Mouse (Mus musculus): Measurements from ENCODE around the gene Tbc1d2. TPM values are rescaled to one million over a fixed set of nuclear protein-coding genes. Genes with fewer than 3 reads are reported as not detected.
"Not testable (repeated sequence)": the region's sequence is repeated elsewhere in the genome, so short reads cannot be mapped to it uniquely, and the experiment has no call there.

The Tbc1d2 gene
- total and polyA plus RNA-seq, 2 experiments: 0.55 to 0.94 TPM

GRCm38 (mm10) chr4:46600473-46601257 is 49.3 kb downstream of the Tbc1d2 start:
- Histone ChIP-seq H3K4me3 (ENCODE audit: insufficient read depth, low read depth, low read length) (peak overlapping the region; percentile 54), H3K27me3 (ENCODE audit: control insufficient read depth, insufficient read depth, low read length) (peaks cover 8% of the 10 kb centered on the region; the same call in 1 of the 2 replicates), H3K27ac (replicated peaks; ENCODE audit: insufficient read depth, low read depth, low read length) (no peak overlapping the region), H3K9ac (ENCODE audit: low read depth, low read length) (peak overlapping the region; percentile 50; the same call in 1 of the 2 replicates), H3K36me3 (ENCODE audit: control insufficient read depth, insufficient read depth, low read length) (no peaks in the 10 kb centered on the region), H3K79me2 (ENCODE audit: control insufficient read depth, insufficient read depth, low read length) (no peaks in the 10 kb centered on the region), H3K4me1 (ENCODE audit: control insufficient read depth, insufficient read depth, low read length) (peaks cover 2% of the 10 kb centered on the region; the same call in 1 of the 2 replicates)
- TF ChIP-seq POLR2A (IDR thresholded peaks at IDR 0.05; ENCODE audit: extremely low read depth, insufficient read depth, low read length): no peak
- no peak for TF ChIP-seq CTCF (IDR thresholded peaks at IDR 0.05; ENCODE audit: low read depth, low read length)
- no peak for DNase-seq (ENCODE audit: extremely low read depth, low read depth, low spot score)
- WGBS: 40% methylated on average over 20 of the region's 20 CpGs

- H3K4me1 ChIP-seq (ENCODE audit: control insufficient read depth, insufficient read depth, low read length); DNase-seq (ENCODE audit: extremely low read depth, low read depth, low spot score); H3K9ac ChIP-seq (ENCODE audit: low read depth, low read length); H3K79me2 ChIP-seq (ENCODE audit: control insufficient read depth, insufficient read depth, low read length); H3K27me3 ChIP-seq (ENCODE audit: control insufficient read depth, insufficient read depth, low read length); H3K36me3 ChIP-seq (ENCODE audit: control insufficient read depth, insufficient read depth, low read length); H3K4me3 ChIP-seq (ENCODE audit: insufficient read depth, low read depth, low read length); H3K27ac ChIP-seq (replicated peaks; ENCODE audit: insufficient read depth, low read depth, low read length): not testable (repeated sequence)
- WGBS: 72% methylated on average over 12 of the region's 12 CpGs
Measured at GRCm38 (mm10) chr4:46599609-46600008, 50.4 kb downstream of the Tbc1d2 start.

GRCm38 (mm10) chr4:46598981-46599380 is 51.0 kb downstream of the Tbc1d2 start:
- H3K27ac ChIP-seq (replicated peaks; ENCODE audit: insufficient read depth, low read depth, low read length): no peak overlapping the region
- no peak for DNase-seq (ENCODE audit: extremely low read depth, low read depth, low spot score)
- no peak overlapping the region for H3K9ac ChIP-seq (ENCODE audit: low read depth, low read length)
- H3K36me3 ChIP-seq (ENCODE audit: control insufficient read depth, insufficient read depth, low read length): no peaks in the 10 kb centered on the region
- H3K4me1 ChIP-seq (ENCODE audit: control insufficient read depth, insufficient read depth, low read length): no peaks in the 10 kb centered on the region
- no peak for TF ChIP-seq POLR2A (IDR thresholded peaks at IDR 0.05; ENCODE audit: extremely low read depth, insufficient read depth, low read length)
- no peak for TF ChIP-seq CTCF (IDR thresholded peaks at IDR 0.05; ENCODE audit: low read depth, low read length)
- no peak overlapping the region for H3K4me3 ChIP-seq (ENCODE audit: insufficient read depth, low read depth, low read length)
- WGBS: 75% methylated on average over 6 of the region's 6 CpGs
- H3K79me2 ChIP-seq (ENCODE audit: control insufficient read depth, insufficient read depth, low read length): no peaks in the 10 kb centered on the region
- H3K27me3 ChIP-seq (ENCODE audit: control insufficient read depth, insufficient read depth, low read length): peaks cover 8% of the 10 kb centered on the region; the same call in 1 of the 2 replicates

GRCm38 (mm10) chr4:46598111-46598510 is 51.9 kb downstream of the Tbc1d2 start:
- Histone ChIP-seq H3K9ac (ENCODE audit: low read depth, low read length) (no peak overlapping the region), H3K79me2 (ENCODE audit: control insufficient read depth, insufficient read depth, low read length) (no peaks in the 10 kb centered on the region), H3K36me3 (ENCODE audit: control insufficient read depth, insufficient read depth, low read length) (no peaks in the 10 kb centered on the region), H3K27me3 (ENCODE audit: control insufficient read depth, insufficient read depth, low read length) (peaks cover 8% of the 10 kb centered on the region; the same call in 1 of the 2 replicates), H3K27ac (replicated peaks; ENCODE audit: insufficient read depth, low read depth, low read length) (no peak overlapping the region), H3K4me1 (ENCODE audit: control insufficient read depth, insufficient read depth, low read length) (no peaks in the 10 kb centered on the region), H3K4me3 (ENCODE audit: insufficient read depth, low read depth, low read length) (no peak overlapping the region)
- no peak for TF ChIP-seq CTCF (IDR thresholded peaks at IDR 0.05; ENCODE audit: low read depth, low read length)
- no peak for TF ChIP-seq POLR2A (IDR thresholded peaks at IDR 0.05; ENCODE audit: extremely low read depth, insufficient read depth, low read length)
- no peak for DNase-seq (ENCODE audit: extremely low read depth, low read depth, low spot score)
- WGBS: 39% methylated on average over 10 of the region's 10 CpGs

- 71% methylated on average over 11 of the region's 11 CpGs for WGBS
- no peak for TF ChIP-seq CTCF (IDR thresholded peaks at IDR 0.05; ENCODE audit: low read depth, low read length)
- TF ChIP-seq POLR2A (IDR thresholded peaks at IDR 0.05; ENCODE audit: extremely low read depth, insufficient read depth, low read length): no peak
- no peaks in the 10 kb centered on the region for H3K4me1 ChIP-seq (ENCODE audit: control insufficient read depth, insufficient read depth, low read length)
- H3K79me2 ChIP-seq (ENCODE audit: control insufficient read depth, insufficient read depth, low read length): no peaks in the 10 kb centered on the region
- H3K4me3 ChIP-seq (ENCODE audit: insufficient read depth, low read depth, low read length): no peak overlapping the region
- no peak overlapping the region for H3K9ac ChIP-seq (ENCODE audit: low read depth, low read length)
- H3K27me3 ChIP-seq (ENCODE audit: control insufficient read depth, insufficient read depth, low read length): peaks cover 8% of the 10 kb centered on the region; the same call in 1 of the 2 replicates
- no peak overlapping the region for H3K27ac ChIP-seq (replicated peaks; ENCODE audit: insufficient read depth, low read depth, low read length)
- DNase-seq (ENCODE audit: extremely low read depth, low read depth, low spot score): no peak
- H3K36me3 ChIP-seq (ENCODE audit: control insufficient read depth, insufficient read depth, low read length): no peaks in the 10 kb centered on the region
Measured at GRCm38 (mm10) chr4:46597286-46597961, 52.6 kb downstream of the Tbc1d2 start.

GRCm38 (mm10) chr4:46596398-46596797 is 53.6 kb downstream of the Tbc1d2 start:
- WGBS: 69% methylated on average over 6 of the region's 6 CpGs
- H3K36me3 ChIP-seq (ENCODE audit: control insufficient read depth, insufficient read depth, low read length): no peaks in the 10 kb centered on the region
- peaks cover 6% of the 10 kb centered on the region; the same call in 1 of the 2 replicates for H3K27me3 ChIP-seq (ENCODE audit: control insufficient read depth, insufficient read depth, low read length)
- no peak for DNase-seq (ENCODE audit: extremely low read depth, low read depth, low spot score)
- H3K4me3 ChIP-seq (ENCODE audit: insufficient read depth, low read depth, low read length): no peak overlapping the region
- TF ChIP-seq CTCF (IDR thresholded peaks at IDR 0.05; ENCODE audit: low read depth, low read length): no peak
- TF ChIP-seq POLR2A (IDR thresholded peaks at IDR 0.05; ENCODE audit: extremely low read depth, insufficient read depth, low read length): no peak
- no peak overlapping the region for H3K9ac ChIP-seq (ENCODE audit: low read depth, low read length)
- no peaks in the 10 kb centered on the region for H3K4me1 ChIP-seq (ENCODE audit: control insufficient read depth, insufficient read depth, low read length)
- no peak overlapping the region for H3K27ac ChIP-seq (replicated peaks; ENCODE audit: insufficient read depth, low read depth, low read length)
- no peaks in the 10 kb centered on the region for H3K79me2 ChIP-seq (ENCODE audit: control insufficient read depth, insufficient read depth, low read length)

Data from liver, adult 2 months (tissue).